Mouse (Mus musculus) embryo, embryonic 11 days (tissue): ENCODE measurements around the gene Dus2.
"Not testable (repeated sequence)": the region's sequence is repeated elsewhere in the genome, so short reads cannot be mapped to it uniquely, and the experiment has no call there.

Experiments used
- DNase-seq: peaks from one replicate; pipeline ENCODE4 v3.0.0-alpha.2; 2015

Dus2 gene

GRCm38 (mm10) chr8:105992499-105992898 lies 1.4 kb downstream of the Dus2 start:
- no peak for DNase-seq

GRCm38 (mm10) chr8:105993226-105993625 lies 2.1 kb downstream of the Dus2 start:
- DNase-seq, result no peak

- no peak for DNase-seq
Measured at GRCm38 (mm10) chr8:105996359-105996758, 5.2 kb downstream of the Dus2 start.

GRCm38 (mm10) chr8:105998971-105999370 lies 7.8 kb downstream of the Dus2 start:
- DNase-seq, result no peak

GRCm38 (mm10) chr8:106001908-106002307 lies 10.8 kb downstream of the Dus2 start:
- no peak for DNase-seq

- no peak for DNase-seq
Measured at GRCm38 (mm10) chr8:106004538-106005207, 13.5 kb downstream of the Dus2 start.

GRCm38 (mm10) chr8:106005875-106006274 lies 14.7 kb downstream of the Dus2 start, which contains the start of gene Dpep2nb:
Gene Dpep2nb (minus strand): TSS chr8:106005975.
- no peak for DNase-seq

GRCm38 (mm10) chr8:106006413-106006812 lies 15.3 kb downstream of the Dus2 start:
- DNase-seq, result no peak

- DNase-seq, result no peak
Measured at GRCm38 (mm10) chr8:106007135-106007534, 16.0 kb downstream of the Dus2 start.

GRCm38 (mm10) chr8:106007891-106008290 lies 16.8 kb downstream of the Dus2 start:
- not testable (repeated sequence) for DNase-seq

GRCm38 (mm10) chr8:106010748-106011642 lies 19.9 kb downstream of the Dus2 start:
- peak; percentile 97 for DNase-seq

GRCm38 (mm10) chr8:106011643-106011986 lies 20.5 kb downstream of the Dus2 start, which contains the start of gene Ddx28:
Gene Ddx28 (minus strand): TSS chr8:106011882.
- no peak for DNase-seq

- not testable (repeated sequence) for DNase-seq
Measured at GRCm38 (mm10) chr8:106012203-106012602, 21.1 kb downstream of the Dus2 start.

- no peak for DNase-seq
Measured at GRCm38 (mm10) chr8:106016284-106016683, 25.1 kb downstream of the Dus2 start.

GRCm38 (mm10) chr8:106017130-106017529 lies 26.0 kb downstream of the Dus2 start:
- no peak for DNase-seq

- no peak for DNase-seq
Measured at GRCm38 (mm10) chr8:106018039-106018438, 26.9 kb downstream of the Dus2 start.

GRCm38 (mm10) chr8:106022483-106022882 lies 31.3 kb downstream of the Dus2 start:
- peak; percentile 80 for DNase-seq

GRCm38 (mm10) chr8:106038721-106039120 lies 47.6 kb downstream of the Dus2 start:
- DNase-seq, result no peak

GRCm38 (mm10) chr8:106039605-106040004 lies 48.5 kb downstream of the Dus2 start:
- no peak for DNase-seq

GRCm38 (mm10) chr8:106040218-106040617 lies 49.1 kb downstream of the Dus2 start:
- no peak for DNase-seq

GRCm38 (mm10) chr8:106043055-106043454 lies 51.9 kb downstream of the Dus2 start:
- DNase-seq, result no peak

GRCm38 (mm10) chr8:106044151-106044550 lies 53.0 kb downstream of the Dus2 start:
- peak; percentile 18 for DNase-seq

GRCm38 (mm10) chr8:106046872-106047559 lies 55.9 kb downstream of the Dus2 start:
- no peak for DNase-seq
